Mouse (Mus musculus) 416B (cell line): Measurements from ENCODE around the gene Acadl.

Experiments
- DNase-seq: peaks from one replicate; pipeline ENCODE4 v3.0.0; 2011; ENCODE audit warnings: low read depth

Gene Acadl

DNA sequence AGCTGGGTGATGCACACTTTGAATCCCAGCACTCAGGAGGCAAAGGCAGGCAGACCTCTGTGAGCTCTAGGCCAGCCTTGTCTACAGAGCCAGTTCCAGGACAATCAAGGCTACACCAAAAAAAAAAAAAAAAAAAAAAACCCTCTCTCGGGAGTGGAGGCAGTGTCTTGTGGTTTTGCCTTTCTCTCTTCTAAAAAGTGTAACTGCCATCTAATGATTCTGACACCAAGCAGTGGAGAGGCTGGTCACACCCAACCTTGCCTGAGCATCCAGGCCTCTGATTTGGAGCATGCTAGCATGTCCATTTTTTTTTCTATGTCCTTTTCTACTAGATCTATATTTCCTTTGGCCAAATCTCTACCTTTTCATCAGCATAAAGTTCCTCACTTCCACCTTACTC, 23.9 kb downstream of the Acadl start:
- DNase-seq: no peak

DNA sequence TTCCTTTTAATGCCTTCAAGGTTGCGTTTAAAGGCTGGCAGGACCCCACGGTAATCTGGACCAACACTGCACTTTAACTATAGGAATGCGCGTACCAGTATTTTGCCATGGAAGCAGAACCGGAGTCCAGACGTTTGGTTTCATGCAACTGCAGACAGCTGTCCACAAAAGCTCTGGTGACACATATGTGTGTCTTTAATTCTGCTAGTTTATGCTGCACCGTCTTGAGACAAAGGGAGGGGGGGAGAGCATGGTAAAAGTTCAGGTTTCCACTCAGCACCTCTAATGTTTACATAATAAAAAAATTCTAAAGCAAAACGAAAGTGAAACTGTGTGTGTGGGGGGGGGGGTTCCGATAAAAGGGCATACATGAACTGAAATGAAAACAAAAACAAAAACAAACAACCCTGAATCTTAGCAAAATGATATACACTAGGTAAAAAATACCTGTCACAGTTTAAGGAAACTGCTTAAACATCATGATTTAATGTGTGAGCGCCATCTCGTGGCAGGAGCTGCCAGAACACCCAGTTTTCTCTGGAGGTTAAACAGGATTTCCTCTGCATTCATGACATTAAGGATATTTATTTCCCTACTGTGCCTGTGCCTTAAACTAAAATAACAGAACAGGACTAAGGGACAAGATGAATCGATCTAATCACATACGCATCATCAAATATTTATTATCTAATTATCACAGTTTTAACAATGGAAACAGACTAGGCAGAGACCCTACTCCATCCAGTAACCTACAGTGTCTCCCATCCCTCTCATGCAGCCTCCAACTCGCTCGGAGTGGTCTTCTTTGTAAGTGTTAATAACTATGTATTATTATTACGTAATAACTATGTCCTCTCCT, 24.7 kb downstream of the Acadl start:
- peak; percentile 75 for DNase-seq

GRCm38 (mm10) chr1:66837207-66837606, 25.9 kb downstream of the Acadl start:
- DNase-seq: no peak

DNA sequence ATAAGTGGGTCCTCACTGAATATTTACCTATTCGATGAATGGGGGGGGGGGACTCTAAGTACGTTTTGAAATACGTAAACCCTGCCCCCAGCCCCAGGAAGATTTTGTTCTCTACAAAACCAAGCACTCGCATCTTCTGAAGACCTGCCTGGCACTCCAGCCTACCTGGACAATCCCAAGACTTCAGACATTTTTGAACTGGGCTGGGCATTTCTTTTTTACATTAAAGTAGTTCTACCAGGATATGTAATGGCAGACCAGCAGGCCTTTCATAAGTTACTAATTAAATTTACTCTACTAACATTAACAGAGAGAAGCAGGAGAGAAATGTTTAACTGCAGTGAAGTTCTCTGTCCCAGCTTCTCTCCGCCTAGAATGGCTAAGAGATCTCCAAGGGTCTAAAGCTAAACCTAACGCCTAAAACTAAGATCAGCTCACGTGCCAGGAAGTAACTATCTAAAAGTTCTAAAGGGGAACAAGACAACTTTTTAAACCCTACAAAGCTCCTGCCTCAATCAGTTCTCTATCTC, 30.4 kb downstream of the Acadl start:
- no peak for DNase-seq

- DNase-seq: no peak
Measured at GRCm38 (mm10) chr1:66831824-66832600, 31.1 kb downstream of the Acadl start.

- DNase-seq: no peak
Measured at GRCm38 (mm10) chr1:66829400-66830080, 33.5 kb downstream of the Acadl start.

DNA sequence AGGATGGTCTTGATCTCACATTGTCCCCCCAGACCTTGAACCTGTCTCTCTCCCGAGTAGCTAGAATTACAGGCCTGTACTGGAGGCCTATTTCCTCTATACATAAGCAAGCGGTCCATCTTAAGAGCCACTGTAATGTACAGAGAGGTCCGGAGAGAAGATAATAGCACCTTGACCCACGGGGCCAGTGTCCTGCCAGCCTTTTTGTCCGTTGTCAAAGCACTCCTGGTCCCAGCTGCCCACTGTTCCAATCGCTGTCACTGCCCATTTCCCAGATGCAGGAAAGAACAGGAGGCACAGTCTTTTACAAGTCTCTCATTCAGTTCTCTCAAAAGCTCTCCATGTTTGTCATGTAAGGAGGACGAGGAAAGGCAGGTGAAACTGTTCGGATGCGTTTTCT, 41.1 kb downstream of the Acadl start:
- DNase-seq: no peak

DNA sequence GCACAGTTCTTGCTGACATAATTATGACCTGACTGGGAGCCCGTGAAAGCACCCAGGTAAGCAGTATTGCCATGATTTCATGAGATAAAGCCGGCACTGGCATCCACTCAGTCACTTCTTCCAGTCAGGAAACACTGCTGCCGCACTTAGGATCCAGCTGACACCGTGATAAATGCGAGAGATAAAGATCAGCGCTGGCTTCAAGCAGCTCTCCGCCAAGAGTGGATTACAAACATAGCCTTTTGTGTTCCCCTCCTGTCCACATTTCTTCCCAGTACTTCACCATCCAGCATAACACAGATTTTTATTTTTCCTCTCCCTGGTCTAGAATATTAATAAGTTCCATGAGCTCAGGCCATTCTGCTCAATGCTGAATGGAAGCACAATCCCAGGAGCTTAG, 42.8 kb downstream of the Acadl start:
- no peak for DNase-seq

DNA sequence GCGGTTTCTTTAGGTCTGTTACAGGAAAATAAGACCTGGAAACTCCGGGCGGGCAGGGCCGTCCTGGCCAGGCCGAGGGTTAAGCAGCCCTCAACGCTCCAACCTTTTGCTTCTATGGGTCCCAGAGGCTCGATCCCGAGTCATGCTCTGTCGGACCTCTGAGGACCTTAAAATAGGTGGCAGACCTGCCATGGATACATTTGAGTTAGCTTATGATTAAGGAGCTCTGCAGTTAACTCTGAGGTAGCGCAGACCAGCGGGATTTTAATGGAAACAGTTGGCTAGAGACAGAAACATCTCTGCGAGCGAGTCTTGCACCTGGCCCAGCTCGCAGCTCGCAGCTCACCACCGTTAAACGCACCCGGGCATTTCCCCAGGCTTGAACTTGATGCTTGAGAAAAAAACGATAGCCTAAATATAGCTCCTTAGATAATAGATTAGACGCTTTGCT, 45.2 kb downstream of the Acadl start:
- DNase-seq: no peak

DNA sequence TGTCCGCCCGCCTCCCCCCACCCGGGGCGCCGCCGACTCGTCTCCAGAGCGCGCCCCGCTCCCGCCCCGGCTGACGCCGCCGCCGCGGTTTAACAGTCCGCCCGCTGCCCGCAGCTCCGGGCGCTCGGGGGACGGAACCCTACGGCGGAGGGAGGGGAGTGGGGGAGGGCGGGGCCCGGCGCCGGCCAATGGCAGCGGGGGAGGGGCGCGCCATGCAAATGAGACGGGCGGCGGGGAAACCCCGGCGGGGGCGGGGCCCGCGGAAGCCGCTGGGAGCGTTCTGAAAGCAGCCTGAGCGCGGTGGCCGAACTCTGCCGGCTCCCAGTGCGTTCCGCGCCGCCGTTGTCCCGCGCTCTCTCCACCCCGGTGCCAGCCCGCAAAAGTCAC, 45.6 kb downstream of the Acadl start, which contains the start of gene Kansl1l:
Gene Kansl1l (minus strand): TSS at position 110 of the 387 bp plus-strand sequence.
- peak; percentile 87 for DNase-seq

- DNase-seq: peak; percentile 92
Measured at GRCm38 (mm10) chr1:66816837-66817452, 46.1 kb downstream of the Acadl start.

GRCm38 (mm10) chr1:66815941-66816777, 46.9 kb downstream of the Acadl start:
- DNase-seq: peak; percentile 99

DNA sequence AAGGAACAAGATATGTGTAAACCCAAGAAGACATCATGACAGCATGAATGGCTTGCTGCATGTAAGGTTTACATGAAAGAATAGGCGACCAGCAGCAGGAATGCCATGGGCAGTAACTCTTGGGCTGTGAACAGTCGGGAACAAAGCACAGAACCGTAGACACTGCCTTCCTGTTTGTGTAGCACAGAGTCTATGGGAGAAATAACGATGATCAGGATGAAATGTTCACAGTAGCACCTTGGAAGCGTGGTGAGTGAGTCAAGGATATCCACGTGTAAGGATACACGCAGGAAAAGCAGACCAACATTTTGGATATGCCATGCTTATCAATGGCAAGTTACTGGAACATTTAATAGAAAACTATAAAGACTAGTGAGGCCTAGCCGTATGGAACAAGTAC, 48.3 kb downstream of the Acadl start:
- no peak for DNase-seq

- DNase-seq: peak; percentile 41
Measured at GRCm38 (mm10) chr1:66813191-66813590, 49.9 kb downstream of the Acadl start.

GRCm38 (mm10) chr1:66806821-66807220, 56.3 kb downstream of the Acadl start:
- DNase-seq: peak; percentile 22

DNA sequence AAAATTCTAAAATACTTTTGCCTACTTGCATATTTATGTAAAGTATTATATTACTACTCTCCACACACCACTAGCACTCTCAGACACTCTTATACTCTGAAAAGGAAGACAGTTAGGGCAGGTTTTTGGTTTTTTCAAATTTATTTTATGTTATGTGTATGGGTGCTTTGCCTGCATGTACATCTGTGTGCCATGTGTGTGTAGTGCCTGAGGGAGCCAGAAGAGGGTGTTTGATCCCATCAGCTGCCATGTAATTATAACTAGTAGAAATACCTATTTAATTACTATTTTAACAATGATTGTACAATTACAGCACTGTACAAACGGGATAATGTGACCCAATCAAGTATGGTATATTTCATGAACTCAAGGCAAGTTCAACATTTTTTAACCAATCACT, 57.7 kb downstream of the Acadl start:
- peak; percentile 21 for DNase-seq

DNA sequence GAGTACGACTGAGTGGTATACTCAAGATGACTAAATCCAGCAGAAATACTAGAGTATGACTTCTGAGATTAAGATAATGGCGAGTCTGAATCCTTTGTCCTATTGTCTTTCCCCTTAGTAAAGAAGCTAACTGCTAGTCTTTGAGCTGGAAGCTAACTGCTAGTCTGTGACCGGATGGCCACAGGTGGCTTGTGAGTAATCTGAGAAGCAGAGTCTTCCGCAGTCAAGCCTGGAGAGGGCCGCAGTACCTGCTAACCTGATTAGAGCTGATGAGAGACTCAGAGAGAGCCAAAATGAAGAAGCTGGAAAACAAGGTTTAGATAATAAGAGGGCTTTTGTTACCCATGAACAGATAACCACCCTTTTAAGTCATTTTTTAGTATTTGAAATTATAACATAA, 58.4 kb downstream of the Acadl start:
- no peak for DNase-seq

- no peak for DNase-seq
Measured at GRCm38 (mm10) chr1:66797962-66798361, 65.1 kb downstream of the Acadl start.

DNA sequence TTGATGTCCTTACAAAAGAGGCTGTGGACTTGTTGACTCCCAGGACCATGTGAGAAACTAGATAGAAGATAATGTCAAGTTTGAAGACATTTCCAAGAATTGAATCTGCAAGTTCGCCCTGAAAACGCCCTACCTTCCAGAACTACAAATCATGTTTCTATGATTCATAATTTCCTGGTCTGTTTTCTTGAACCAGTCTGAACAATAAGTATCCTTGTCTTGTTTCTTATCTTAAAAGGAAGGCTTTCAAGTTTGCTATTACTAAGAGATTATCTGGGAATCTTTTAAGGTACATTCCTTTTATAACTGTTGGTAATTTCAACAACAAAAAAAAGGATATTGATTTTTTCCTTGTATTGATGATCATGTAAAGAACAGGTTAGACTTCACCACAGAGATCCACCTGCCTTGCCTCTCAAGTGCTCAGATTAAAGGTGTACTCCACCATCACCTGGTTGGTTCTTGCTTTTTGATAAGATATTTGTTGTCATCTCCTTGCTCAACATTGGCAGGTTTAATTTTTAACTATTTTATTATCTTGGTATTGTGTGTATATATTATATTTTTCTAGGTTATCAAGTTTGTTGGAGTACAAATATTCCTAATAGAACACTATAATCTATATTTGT, 70.1 kb downstream of the Acadl start:
- DNase-seq: no peak

GRCm38 (mm10) chr1:66782296-66782695, 80.8 kb downstream of the Acadl start:
- peak; percentile 56 for DNase-seq
